Mouse (Mus musculus) right cerebral cortex, postnatal 4 days (tissue): Measurements from ENCODE around the gene Rhof.
"Not testable (repeated sequence)": the region's sequence is repeated elsewhere in the genome, so short reads cannot be mapped to it uniquely, and the experiment has no call there.

Source experiments
- DNase-seq: peaks from one replicate; pipeline ENCODE4 v3.0.0-alpha.2; 2022

Rhof gene

DNA sequence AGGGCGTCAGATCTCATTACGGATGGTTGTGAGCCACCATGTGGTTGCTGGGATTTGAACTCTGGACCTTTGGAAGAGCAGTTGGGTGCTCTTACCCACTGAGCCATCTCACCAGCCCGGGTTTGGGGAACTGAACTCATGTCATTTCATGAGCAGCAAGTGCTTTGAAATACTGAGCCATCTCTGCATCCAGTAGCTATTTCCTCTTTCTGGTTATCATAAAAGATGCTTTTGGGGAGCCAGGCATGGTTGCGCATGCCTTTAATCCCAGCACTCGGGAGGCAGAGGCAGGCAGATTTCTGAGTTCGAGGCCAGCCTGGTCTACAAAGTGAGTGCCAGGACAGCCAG is 71.1 kb downstream of the Rhof start:
- DNase-seq = not testable (repeated sequence)

GRCm38 (mm10) chr5:123060706-123061401 is 71.6 kb downstream of the Rhof start:
- DNase-seq = no peak

- DNase-seq = no peak
Measured at GRCm38 (mm10) chr5:123059757-123060520, 72.6 kb downstream of the Rhof start.

DNA sequence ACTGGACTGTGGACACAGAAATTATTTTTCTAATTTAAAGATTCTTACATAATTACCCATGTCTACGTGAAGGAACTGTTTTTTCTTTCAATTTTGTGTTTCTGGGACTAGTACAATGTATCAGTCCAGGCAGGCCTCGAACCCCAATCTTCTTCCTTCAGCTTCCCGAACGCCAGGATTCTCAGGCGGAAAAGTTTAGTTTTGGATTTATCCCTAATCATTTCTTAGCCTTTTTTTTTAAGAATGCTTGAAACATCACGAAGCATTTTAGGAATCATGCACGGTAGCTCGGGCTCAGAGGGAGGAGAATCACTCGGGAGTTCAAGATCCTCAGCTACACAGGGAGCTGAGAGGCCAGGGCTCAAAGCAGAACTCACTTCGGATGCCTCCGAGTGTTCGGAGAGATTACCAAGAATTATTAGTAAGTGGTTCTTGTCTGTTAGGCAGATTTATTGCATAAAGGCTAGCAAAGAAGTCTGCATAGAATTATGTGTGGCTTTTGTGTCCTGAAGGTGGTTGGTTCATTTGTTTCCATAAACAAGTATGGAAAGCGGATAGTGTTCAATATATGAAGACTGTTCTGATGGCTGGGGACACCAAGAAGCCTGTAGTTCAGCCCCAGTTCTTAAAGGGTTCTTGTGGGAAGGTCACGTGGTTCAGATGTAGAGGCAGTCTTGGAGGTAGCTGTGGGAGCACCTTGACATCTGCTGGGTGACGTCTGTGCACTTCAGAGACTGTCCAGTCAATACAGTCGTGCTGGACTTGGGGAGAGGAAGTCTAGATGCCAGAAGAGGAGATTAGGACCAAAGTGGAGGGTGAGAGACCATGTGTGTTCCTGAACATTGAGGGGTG is 74.0 kb downstream of the Rhof start:
- DNase-seq = no peak

- DNase-seq = peak; percentile 98
Measured at GRCm38 (mm10) chr5:123057366-123058250, 74.9 kb downstream of the Rhof start.
